Mouse (Mus musculus): ENCODE data around the gene Trim47. TPM values are rescaled to one million over a fixed set of nuclear protein-coding genes. Genes with fewer than 3 reads are reported as not detected.
A peak's percentile ranks its signal among the peaks of the same experiment; 100 is the strongest.

Trim47 gene
- polyA plus RNA-seq, 1 experiment from 2014 or later, result 4.3 TPM

GRCm38 (mm10) chr11:116110131-116110530 lies 16.9 kb downstream of the Trim47 start:
- peak overlapping the region; percentile 45 for H3K4me3 ChIP-seq
- peaks cover 72% of the 10 kb centered on the region for H3K27me3 ChIP-seq (ENCODE audit: insufficient read depth, poor library complexity, severe bottlenecking)
- peak; percentile 33 for DNase-seq (ENCODE audit: low spot score)
- H3K4me1 ChIP-seq (replicated peaks), result peaks cover 50% of the 10 kb centered on the region
- peak overlapping the region; percentile 68 for H3K27ac ChIP-seq
- H3K36me3 ChIP-seq, result no peaks in the 10 kb centered on the region
- 3% methylated on average over 35 of the region's 35 CpGs for WGBS
- no peaks in the 10 kb centered on the region for H3K9me3 ChIP-seq

- DNase-seq (ENCODE audit: low spot score), result peak; percentile 42
- Histone ChIP-seq H3K27ac (peak overlapping the region; percentile 68), H3K4me3 (peak overlapping the region; percentile 45), H3K36me3 (no peaks in the 10 kb centered on the region), H3K27me3 (ENCODE audit: insufficient read depth, poor library complexity, severe bottlenecking) (peaks cover 76% of the 10 kb centered on the region), H3K9me3 (no peaks in the 10 kb centered on the region), H3K4me1 (replicated peaks) (peaks cover 55% of the 10 kb centered on the region)
- 2% methylated on average over 70 of the region's 70 CpGs for WGBS
Observed at GRCm38 (mm10) chr11:116109441-116110081, 17.4 kb downstream of the Trim47 start.

- Histone ChIP-seq H3K27me3 (ENCODE audit: insufficient read depth, poor library complexity, severe bottlenecking) (peaks cover 80% of the 10 kb centered on the region), H3K36me3 (no peaks in the 10 kb centered on the region), H3K4me3 (peak overlapping the region; percentile 45), H3K4me1 (replicated peaks) (peaks cover 65% of the 10 kb centered on the region), H3K9me3 (no peaks in the 10 kb centered on the region), H3K27ac (no peak overlapping the region)
- WGBS, result 6% methylated on average over 23 of the region's 23 CpGs
- DNase-seq (ENCODE audit: low spot score), result peak; percentile 37
Observed at GRCm38 (mm10) chr11:116108464-116109137, 18.4 kb downstream of the Trim47 start.

GRCm38 (mm10) chr11:116107777-116108285 lies 19.2 kb downstream of the Trim47 start:
- Histone ChIP-seq H3K4me1 (replicated peaks) (peaks cover 72% of the 10 kb centered on the region), H3K4me3 (peak overlapping the region; percentile 45; the same call in 1 of the 2 replicates), H3K27me3 (ENCODE audit: insufficient read depth, poor library complexity, severe bottlenecking) (peaks cover 80% of the 10 kb centered on the region), H3K9me3 (no peaks in the 10 kb centered on the region), H3K27ac (peak overlapping the region; percentile 16; the same call in 1 of the 2 replicates), H3K36me3 (no peaks in the 10 kb centered on the region)
- peak; percentile 19 for DNase-seq (ENCODE audit: low spot score)
- 9% methylated on average over 19 of the region's 19 CpGs for WGBS

GRCm38 (mm10) chr11:116106963-116107776 lies 19.8 kb downstream of the Trim47 start:
- H3K9me3 ChIP-seq, result no peaks in the 10 kb centered on the region
- WGBS, result 18% methylated on average over 14 of the region's 14 CpGs
- H3K4me1 ChIP-seq (replicated peaks), result peaks cover 76% of the 10 kb centered on the region
- H3K4me3 ChIP-seq, result peak overlapping the region; percentile 45; the same call in 1 of the 2 replicates
- peak; percentile 25 for DNase-seq (ENCODE audit: low spot score)
- no peaks in the 10 kb centered on the region for H3K36me3 ChIP-seq
- peaks cover 78% of the 10 kb centered on the region for H3K27me3 ChIP-seq (ENCODE audit: insufficient read depth, poor library complexity, severe bottlenecking)
- peak overlapping the region; percentile 1; the same call in 1 of the 2 replicates for H3K27ac ChIP-seq

- WGBS, result 23% methylated on average over 32 of the region's 32 CpGs
- Histone ChIP-seq H3K27me3 (ENCODE audit: insufficient read depth, poor library complexity, severe bottlenecking) (peaks cover 70% of the 10 kb centered on the region), H3K4me3 (peak overlapping the region; percentile 35), H3K36me3 (no peaks in the 10 kb centered on the region), H3K9me3 (no peaks in the 10 kb centered on the region), H3K4me1 (replicated peaks) (peaks cover 84% of the 10 kb centered on the region), H3K27ac (peak overlapping the region; percentile 75)
- DNase-seq (ENCODE audit: low spot score), result peak; percentile 52
Observed at GRCm38 (mm10) chr11:116106154-116106962, 20.7 kb downstream of the Trim47 start.

- Histone ChIP-seq H3K4me1 (replicated peaks) (peaks cover 86% of the 10 kb centered on the region), H3K27me3 (ENCODE audit: insufficient read depth, poor library complexity, severe bottlenecking) (peaks cover 57% of the 10 kb centered on the region), H3K4me3 (no peak overlapping the region), H3K27ac (no peak overlapping the region), H3K9me3 (no peaks in the 10 kb centered on the region), H3K36me3 (no peaks in the 10 kb centered on the region)
- WGBS, result 89% methylated on average over 2 of the region's 2 CpGs
- DNase-seq (ENCODE audit: low spot score), result no peak
Observed at GRCm38 (mm10) chr11:116105065-116105464, 21.9 kb downstream of the Trim47 start.

- peak overlapping the region; percentile 81 for H3K27ac ChIP-seq
- WGBS, result 44% methylated on average over 14 of the region's 14 CpGs
- peak overlapping the region; percentile 9 for H3K4me3 ChIP-seq
- peaks cover 51% of the 10 kb centered on the region for H3K27me3 ChIP-seq (ENCODE audit: insufficient read depth, poor library complexity, severe bottlenecking)
- no peaks in the 10 kb centered on the region for H3K36me3 ChIP-seq
- H3K4me1 ChIP-seq (replicated peaks), result peaks cover 77% of the 10 kb centered on the region
- peak; percentile 76 for DNase-seq (ENCODE audit: low spot score)
- H3K9me3 ChIP-seq, result no peaks in the 10 kb centered on the region
Observed at GRCm38 (mm10) chr11:116104006-116104646, 22.9 kb downstream of the Trim47 start.

- DNase-seq (ENCODE audit: low spot score), result no peak
- 78% methylated on average over 12 of the region's 12 CpGs for WGBS
- Histone ChIP-seq H3K4me3 (peak overlapping the region; percentile 9), H3K27ac (peak overlapping the region; percentile 81), H3K9me3 (no peaks in the 10 kb centered on the region), H3K36me3 (no peaks in the 10 kb centered on the region), H3K4me1 (replicated peaks) (peaks cover 73% of the 10 kb centered on the region), H3K27me3 (ENCODE audit: insufficient read depth, poor library complexity, severe bottlenecking) (peaks cover 46% of the 10 kb centered on the region)
Observed at GRCm38 (mm10) chr11:116103572-116103971, 23.4 kb downstream of the Trim47 start.

- no peak for DNase-seq (ENCODE audit: low spot score)
- WGBS, result 66% methylated on average over 3 of the region's 4 CpGs
- Histone ChIP-seq H3K36me3 (no peaks in the 10 kb centered on the region), H3K27me3 (ENCODE audit: insufficient read depth, poor library complexity, severe bottlenecking) (peaks cover 35% of the 10 kb centered on the region), H3K4me1 (replicated peaks) (peaks cover 64% of the 10 kb centered on the region), H3K4me3 (no peak overlapping the region), H3K27ac (peak overlapping the region; percentile 83), H3K9me3 (no peaks in the 10 kb centered on the region)
Observed at GRCm38 (mm10) chr11:116102472-116102871, 24.5 kb downstream of the Trim47 start.

- Histone ChIP-seq H3K36me3 (no peaks in the 10 kb centered on the region), H3K27ac (peak overlapping the region; percentile 83), H3K9me3 (no peaks in the 10 kb centered on the region; the same call in 1 of the 2 replicates), H3K4me1 (replicated peaks) (peaks cover 58% of the 10 kb centered on the region), H3K4me3 (peak overlapping the region; percentile 2; the same call in 1 of the 2 replicates), H3K27me3 (ENCODE audit: insufficient read depth, poor library complexity, severe bottlenecking) (peaks cover 30% of the 10 kb centered on the region)
- WGBS, result 46% methylated on average over 11 of the region's 11 CpGs
- no peak for DNase-seq (ENCODE audit: low spot score)
Observed at GRCm38 (mm10) chr11:116101931-116102381, 25.1 kb downstream of the Trim47 start.

Measured in hindbrain, embryonic 10.5 days (tissue).